Comparison of ENCODE assay signal across 20 mouse cellular contexts in genomic region chr11:74487952-74488351, GRCm38 (mm10).
A peak's percentile ranks its signal among the peaks of the same experiment; 100 is the strongest.
DNase-seq lines count a peak whose midpoint lies in the region; ATAC-seq and TF ChIP-seq lines count a peak whose summit lies in the region.
"Had no signal": no experiment of that assay in that cellular context is flagged by ENCODE, and none has a peak within 500 bp of the region (broad histone marks: within the 10 kb centered on the region; RNA-seq: fewer than 3 reads in every experiment).

No protein-coding gene starts in this region.

- H3K27me3 ChIP-seq in heart, embryonic 14.5 days (ENCODE audit: control insufficient read depth, insufficient read depth, low read length) = no peaks in the 10 kb centered on the region
- no peaks in the 10 kb centered on the region for H3K27me3 ChIP-seq in heart, adult 2 months (ENCODE audit: control insufficient read depth, insufficient read depth, low read length)
- no peaks in the 10 kb centered on the region for H3K27me3 ChIP-seq in kidney, embryonic 14.5 days (ENCODE audit: control insufficient read depth, insufficient read depth, low read length)
- H3K27me3 ChIP-seq in hindbrain, embryonic 16.5 days (replicated peaks; ENCODE audit: control insufficient read depth, insufficient read depth, low read length) = no peaks in the 10 kb centered on the region
- H3K27me3 ChIP-seq: embryonic facial prominence, embryonic 15.5 days had no signal

- no peak for TF ChIP-seq EP300 in heart, adult 2 months (IDR thresholded peaks at IDR 0.05; ENCODE audit: insufficient read depth, low read depth, low read length)

- TF ChIP-seq POLR2A in heart, adult 2 months (IDR thresholded peaks at IDR 0.05; ENCODE audit: insufficient read depth, low read depth, low read length) = no peak

- 16% methylated on average over 3 of the region's 3 CpGs for WGBS in heart, embryonic 14.5 days
- WGBS in heart, adult 2 months = 39% methylated on average over 3 of the region's 3 CpGs
- WGBS in kidney, embryonic 14.5 days = 34% methylated on average over 3 of the region's 3 CpGs
- 71% methylated on average over 3 of the region's 3 CpGs for WGBS in hindbrain, embryonic 16.5 days

- intact Hi-C loops in heart, adult 2 months (cut with DNase I) = no loop called here

- no peaks in the 10 kb centered on the region for H3K9me3 ChIP-seq in heart, embryonic 14.5 days (ENCODE audit: control insufficient read depth, low read length)
- no peaks in the 10 kb centered on the region for H3K9me3 ChIP-seq in kidney, embryonic 14.5 days (ENCODE audit: control insufficient read depth, low read length)
- H3K9me3 ChIP-seq in hindbrain, embryonic 16.5 days (ENCODE audit: control insufficient read depth, low read length) = no peaks in the 10 kb centered on the region
- H3K9me3 ChIP-seq: embryonic facial prominence, embryonic 15.5 days; forebrain, embryonic 10.5 days; limb, embryonic 10.5 days; megakaryocyte, embryonic 14.5 days had no signal

- H3K79me2 ChIP-seq in heart, adult 2 months (replicated peaks; ENCODE audit: control insufficient read depth, insufficient read depth, low read length) = no peaks in the 10 kb centered on the region; the same call in none of the 2 replicates

- peaks cover 8 to 19% of the 10 kb centered on the region in 2 experiments for H3K4me1 ChIP-seq in heart, embryonic 14.5 days (ENCODE audit: control insufficient read depth in 2 of 2, insufficient read depth in 2 of 2, low read length in 2 of 2)
- H3K4me1 ChIP-seq in heart, adult 2 months (ENCODE audit: control insufficient read depth, insufficient read depth, low read length) = peaks cover 7% of the 10 kb centered on the region
- peaks cover 14% of the 10 kb centered on the region for H3K4me1 ChIP-seq in kidney, embryonic 14.5 days (ENCODE audit: control insufficient read depth, insufficient read depth, low read length)
- no peaks in the 10 kb centered on the region for H3K4me1 ChIP-seq in hindbrain, embryonic 16.5 days (ENCODE audit: control insufficient read depth, insufficient read depth, low read depth, low read length)
- H3K4me1 ChIP-seq: embryonic facial prominence, embryonic 15.5 days; forebrain, embryonic 10.5 days had no signal

- H3K4me2 ChIP-seq in heart, embryonic 14.5 days (ENCODE audit: low read length) = 0 out of 2 replicates have a peak overlapping the region, but pooled peaks have one; percentile 6
- no peak overlapping the region; the same call in 1 of the 2 replicates for H3K4me2 ChIP-seq in kidney, embryonic 14.5 days (replicated peaks; ENCODE audit: low read depth, low read length)
- H3K4me2 ChIP-seq in hindbrain, embryonic 16.5 days (ENCODE audit: low read length) = no peak overlapping the region
- H3K4me2 ChIP-seq: embryonic facial prominence, embryonic 15.5 days had no signal

- ATAC-seq in heart, embryonic 14.5 days (ENCODE audit: insufficient number of reproducible peaks, insufficient read depth, low FRiP score, low read depth) = no peak
- ATAC-seq in kidney, embryonic 14.5 days (ENCODE audit: low FRiP score, low TSS enrichment) = no peak; the same call in 1 of the 2 replicates
- no peak for ATAC-seq in hindbrain, embryonic 16.5 days
- ATAC-seq: forebrain, postnatal 0 days had no signal

- no peak for DNase-seq in heart, adult 2 months
- DNase-seq in kidney, postnatal 36 days = peak; percentile 20 to 52
- DNase-seq in T-cell, adult 2 months (ENCODE audit: low spot score) = no peak
- no peak for DNase-seq in lung, postnatal 10 days
- no peak for DNase-seq in frontal cortex, postnatal 14 days (ENCODE audit: low spot score in 2 of 2)
- DNase-seq: adrenal gland, adult 2 months; B cell, adult 2 months; cerebellum, postnatal 36 days; forebrain, postnatal 0 days; lung, adult 18-20 months; midbrain, embryonic 14.5 days; spleen, adult 18-20 months had no signal

- peak overlapping the region in 1 of 2 experiments; percentile 33; a peak in 2 of 4 replicates for H3K27ac ChIP-seq in heart, embryonic 14.5 days (replicated peaks in 1 of 2; ENCODE audit: control insufficient read depth in 1 of 2, insufficient read depth in 1 of 2, low read depth in 2 of 2, low read length in 2 of 2)
- H3K27ac ChIP-seq in heart, adult 2 months = no peak overlapping the region
- peak overlapping the region; percentile 48; the same call in 1 of the 2 replicates for H3K27ac ChIP-seq in kidney, embryonic 14.5 days (ENCODE audit: low read depth, low read length)
- H3K27ac ChIP-seq in hindbrain, embryonic 16.5 days (ENCODE audit: low read depth, low read length) = no peak overlapping the region
- H3K27ac ChIP-seq: embryonic facial prominence, embryonic 15.5 days; forebrain, embryonic 10.5 days; limb, embryonic 10.5 days had no signal

- no peaks in the 10 kb centered on the region for H3K36me3 ChIP-seq in heart, embryonic 14.5 days (ENCODE audit: control insufficient read depth, insufficient read depth, low read length)
- H3K36me3 ChIP-seq in heart, adult 2 months (ENCODE audit: control insufficient read depth, insufficient read depth, low read length) = no peaks in the 10 kb centered on the region
- no peaks in the 10 kb centered on the region for H3K36me3 ChIP-seq in kidney, embryonic 14.5 days (ENCODE audit: control insufficient read depth, insufficient read depth, low read length)
- no peaks in the 10 kb centered on the region for H3K36me3 ChIP-seq in hindbrain, embryonic 16.5 days (ENCODE audit: control insufficient read depth, insufficient read depth, low read length)
- H3K36me3 ChIP-seq: embryonic facial prominence, embryonic 15.5 days; forebrain, embryonic 10.5 days; limb, embryonic 10.5 days had no signal

- TF ChIP-seq CTCF in heart, adult 2 months (IDR thresholded peaks at IDR 0.05) = no peak

- H3K9ac ChIP-seq in heart, embryonic 14.5 days (ENCODE audit: low read length) = no peak overlapping the region
- H3K9ac ChIP-seq in heart, adult 2 months (ENCODE audit: low read depth, low read length) = no peak overlapping the region
- no peak overlapping the region for H3K9ac ChIP-seq in kidney, embryonic 14.5 days (ENCODE audit: low read depth, low read length)
- no peak overlapping the region for H3K9ac ChIP-seq in hindbrain, embryonic 16.5 days (ENCODE audit: low read depth, low read length)
- H3K9ac ChIP-seq: embryonic facial prominence, embryonic 15.5 days; forebrain, postnatal 0 days had no signal

- H3K4me3 ChIP-seq in heart, embryonic 14.5 days (ENCODE audit: control insufficient read depth in 1 of 2, insufficient read depth in 1 of 2, low read depth in 1 of 2, low read length in 2 of 2) = no peak overlapping the region
- H3K4me3 ChIP-seq in heart, adult 2 months = no peak overlapping the region
- no peak overlapping the region for H3K4me3 ChIP-seq in kidney, embryonic 14.5 days (ENCODE audit: low read length)
- no peak overlapping the region for H3K4me3 ChIP-seq in hindbrain, embryonic 16.5 days (ENCODE audit: low read length)
- H3K4me3 ChIP-seq: embryonic facial prominence, embryonic 15.5 days; forebrain, embryonic 10.5 days; limb, embryonic 10.5 days; megakaryocyte, embryonic 14.5 days; myocyte had no signal

Comparison
In these comparisons a context has a peak if more than half of its experiments do, and no peak if none do; other contexts are left out.
1. DNase-seq: peak in kidney, postnatal 36 days (2 of 2); none in heart, adult 2 months (0 of 2), T-cell, adult 2 months (single experiment), lung, postnatal 10 days (single experiment) and frontal cortex, postnatal 14 days (0 of 2).